Mouse (Mus musculus): ENCODE measurements around the gene Fam219a. TPM values are rescaled to one million over a fixed set of nuclear protein-coding genes. Genes with fewer than 3 reads are reported as not detected.
A peak's percentile ranks its signal among the peaks of the same experiment; 100 is the strongest.

Fam219a gene
- polyA plus RNA-seq, 1 experiment from 2014 or later: 8.5 TPM

- Histone ChIP-seq H3K4me3 (ENCODE audit: low read depth, low read length) (peak overlapping the region; percentile 28), H3K36me3 (ENCODE audit: control insufficient read depth, insufficient read depth, low read length) (no peaks in the 10 kb centered on the region; the same call in 1 of the 2 replicates), H3K27ac (ENCODE audit: low read depth, low read length) (no peak overlapping the region), H3K9me3 (ENCODE audit: control insufficient read depth, low read length) (no peaks in the 10 kb centered on the region), H3K27me3 (ENCODE audit: control insufficient read depth, insufficient read depth, low read length) (peaks cover 56% of the 10 kb centered on the region), H3K4me1 (ENCODE audit: control insufficient read depth, insufficient read depth, low read length) (peaks cover 27% of the 10 kb centered on the region), H3K9ac (ENCODE audit: low read length) (peak overlapping the region; percentile 16; the same call in 1 of the 2 replicates), H3K4me2 (peak overlapping the region; percentile 54)
- DNase-seq (ENCODE audit: low spot score, missing footprints): peak; percentile 94
- ATAC-seq (ENCODE audit: low FRiP score): peak; percentile 41
- WGBS: 2% methylated on average over 34 of the region's 34 CpGs
Observed at GRCm38 (mm10) chr4:41497579-41497978, 71.8 kb downstream of the Fam219a start.

- Histone ChIP-seq H3K9ac (ENCODE audit: low read length) (no peak overlapping the region), H3K4me1 (ENCODE audit: control insufficient read depth, insufficient read depth, low read length) (peaks cover 22% of the 10 kb centered on the region), H3K27me3 (ENCODE audit: control insufficient read depth, insufficient read depth, low read length) (peaks cover 54% of the 10 kb centered on the region), H3K36me3 (ENCODE audit: control insufficient read depth, insufficient read depth, low read length) (no peaks in the 10 kb centered on the region; the same call in 1 of the 2 replicates), H3K4me3 (ENCODE audit: low read depth, low read length) (no peak overlapping the region), H3K4me2 (no peak overlapping the region; the same call in 1 of the 2 replicates), H3K9me3 (ENCODE audit: control insufficient read depth, low read length) (no peaks in the 10 kb centered on the region), H3K27ac (ENCODE audit: low read depth, low read length) (no peak overlapping the region)
- 39% methylated on average over 5 of the region's 5 CpGs for WGBS
- ATAC-seq (ENCODE audit: low FRiP score) (no peak), DNase-seq (ENCODE audit: low spot score, missing footprints) (no peak)
Observed at GRCm38 (mm10) chr4:41497046-41497445, 72.3 kb downstream of the Fam219a start.

DNA sequence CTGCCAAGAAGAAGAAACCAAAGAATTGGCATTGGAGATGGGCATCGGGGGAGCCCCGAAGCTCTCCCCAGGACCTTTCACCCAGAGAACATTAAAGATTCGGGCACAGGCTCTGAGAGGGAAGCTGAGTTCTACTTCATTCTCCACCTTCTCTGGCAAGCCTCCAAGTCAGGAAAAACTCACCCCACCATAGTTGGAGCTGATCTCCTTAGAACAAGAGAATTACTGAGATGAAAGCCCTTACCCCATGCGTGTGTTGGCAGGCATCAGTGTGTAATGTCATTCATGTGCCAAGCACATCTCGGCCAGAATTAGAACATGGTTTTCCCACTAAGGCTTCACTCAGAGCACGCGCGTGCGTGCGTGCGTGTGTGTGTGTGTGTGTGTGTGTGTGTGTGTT is 73.5 kb downstream of the Fam219a start:
- DNase-seq (ENCODE audit: low spot score, missing footprints) (peak; percentile 33), ATAC-seq (ENCODE audit: low FRiP score) (no peak)
- no peaks in the 10 kb centered on the region; the same call in 1 of the 2 replicates for H3K36me3 ChIP-seq (ENCODE audit: control insufficient read depth, insufficient read depth, low read length)
- H3K27ac ChIP-seq (ENCODE audit: low read depth, low read length): no peak overlapping the region
- no peak overlapping the region for H3K4me3 ChIP-seq (ENCODE audit: low read depth, low read length)
- H3K27me3 ChIP-seq (ENCODE audit: control insufficient read depth, insufficient read depth, low read length): peaks cover 44% of the 10 kb centered on the region
- H3K4me1 ChIP-seq (ENCODE audit: control insufficient read depth, insufficient read depth, low read length): peaks cover 17% of the 10 kb centered on the region
- no peak overlapping the region for H3K4me2 ChIP-seq
- 89% methylated on average over 11 of the region's 11 CpGs for WGBS
- no peaks in the 10 kb centered on the region for H3K9me3 ChIP-seq (ENCODE audit: control insufficient read depth, low read length)
- no peak overlapping the region for H3K9ac ChIP-seq (ENCODE audit: low read length)

- Histone ChIP-seq H3K36me3 (ENCODE audit: control insufficient read depth, insufficient read depth, low read length) (no peaks in the 10 kb centered on the region; the same call in 1 of the 2 replicates), H3K4me2 (no peak overlapping the region), H3K9me3 (ENCODE audit: control insufficient read depth, low read length) (no peaks in the 10 kb centered on the region), H3K27me3 (ENCODE audit: control insufficient read depth, insufficient read depth, low read length) (peaks cover 36% of the 10 kb centered on the region), H3K4me1 (ENCODE audit: control insufficient read depth, insufficient read depth, low read length) (peaks cover 17% of the 10 kb centered on the region), H3K9ac (ENCODE audit: low read length) (no peak overlapping the region), H3K27ac (ENCODE audit: low read depth, low read length) (no peak overlapping the region), H3K4me3 (ENCODE audit: low read depth, low read length) (no peak overlapping the region)
- DNase-seq (ENCODE audit: low spot score, missing footprints) (no peak), ATAC-seq (ENCODE audit: low FRiP score) (no peak)
- 92% methylated on average over 4 of the region's 4 CpGs for WGBS
Observed at GRCm38 (mm10) chr4:41495076-41495475, 74.3 kb downstream of the Fam219a start.

DNA sequence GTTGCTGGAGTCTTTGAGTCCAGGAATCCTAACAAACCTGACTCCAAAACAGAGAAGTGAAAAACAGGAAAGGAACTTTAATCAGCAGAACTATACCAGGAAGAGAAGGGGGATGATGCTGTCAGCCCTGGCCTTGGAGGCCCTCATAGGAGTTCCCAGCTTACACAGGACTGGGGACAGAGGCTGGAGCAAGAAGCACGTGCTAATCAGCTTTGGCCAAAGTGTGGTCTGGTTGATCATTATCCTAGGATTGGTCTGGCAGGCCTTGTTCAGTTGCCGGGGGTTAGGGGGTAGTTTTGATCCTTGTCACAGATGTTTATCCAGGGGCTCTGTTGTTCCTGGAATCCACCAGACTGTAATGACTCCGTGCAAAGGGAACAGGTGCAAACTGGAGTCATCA is 75.0 kb downstream of the Fam219a start:
- Histone ChIP-seq H3K9ac (ENCODE audit: low read length) (no peak overlapping the region), H3K4me2 (no peak overlapping the region), H3K4me3 (ENCODE audit: low read depth, low read length) (no peak overlapping the region), H3K27me3 (ENCODE audit: control insufficient read depth, insufficient read depth, low read length) (peaks cover 29% of the 10 kb centered on the region), H3K36me3 (ENCODE audit: control insufficient read depth, insufficient read depth, low read length) (no peaks in the 10 kb centered on the region; the same call in 1 of the 2 replicates), H3K9me3 (ENCODE audit: control insufficient read depth, low read length) (no peaks in the 10 kb centered on the region), H3K27ac (ENCODE audit: low read depth, low read length) (no peak overlapping the region), H3K4me1 (ENCODE audit: control insufficient read depth, insufficient read depth, low read length) (peaks cover 17% of the 10 kb centered on the region)
- no peak for DNase-seq (ENCODE audit: low spot score, missing footprints)
- WGBS: 56% methylated on average over 3 of the region's 3 CpGs
- no peak for ATAC-seq (ENCODE audit: low FRiP score)

DNA sequence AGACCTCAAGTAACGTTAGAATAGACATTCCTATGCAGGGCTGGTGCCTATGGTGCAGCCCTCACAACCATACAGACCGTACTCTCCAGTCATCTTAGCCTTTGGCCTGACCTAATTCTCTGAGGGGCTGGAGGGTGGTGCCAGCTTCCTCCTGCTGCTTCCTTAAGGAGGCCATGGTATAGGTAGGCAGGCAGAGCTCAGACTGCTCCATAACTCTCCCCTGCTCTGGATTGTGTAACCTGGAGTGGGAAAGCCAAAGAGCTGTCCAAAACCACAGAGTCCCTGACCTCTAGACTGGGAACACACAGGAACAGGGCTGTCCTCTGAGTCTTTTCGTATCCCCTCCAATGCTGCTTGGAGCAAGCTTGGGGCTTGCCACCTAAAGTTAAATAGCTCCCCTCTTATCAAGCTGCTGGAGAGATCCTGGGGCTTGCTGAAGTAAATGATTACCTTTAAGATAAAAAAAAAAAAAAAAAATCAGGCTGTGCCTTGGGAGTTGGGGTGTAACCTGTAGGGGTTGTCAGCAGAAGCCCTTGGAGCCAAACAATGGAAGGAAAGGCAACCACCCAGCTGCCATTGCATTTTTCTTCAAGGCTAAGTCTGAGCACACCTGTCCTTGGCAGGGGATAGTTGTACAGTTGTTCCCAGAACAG is 75.7 kb downstream of the Fam219a start:
- no peaks in the 10 kb centered on the region for H3K9me3 ChIP-seq (ENCODE audit: control insufficient read depth, low read length)
- no peak for ATAC-seq (ENCODE audit: low FRiP score)
- peaks cover 10% of the 10 kb centered on the region for H3K4me1 ChIP-seq (ENCODE audit: control insufficient read depth, insufficient read depth, low read length)
- no peak overlapping the region for H3K27ac ChIP-seq (ENCODE audit: low read depth, low read length)
- no peak overlapping the region for H3K4me3 ChIP-seq (ENCODE audit: low read depth, low read length)
- no peaks in the 10 kb centered on the region; the same call in 1 of the 2 replicates for H3K36me3 ChIP-seq (ENCODE audit: control insufficient read depth, insufficient read depth, low read length)
- H3K4me2 ChIP-seq: no peak overlapping the region
- peaks cover 21% of the 10 kb centered on the region for H3K27me3 ChIP-seq (ENCODE audit: control insufficient read depth, insufficient read depth, low read length)
- WGBS: 78% methylated on average over 3 of the region's 3 CpGs
- H3K9ac ChIP-seq (ENCODE audit: low read length): no peak overlapping the region
- no peak for DNase-seq (ENCODE audit: low spot score, missing footprints)

- no peak overlapping the region for H3K4me2 ChIP-seq
- H3K4me3 ChIP-seq (ENCODE audit: low read depth, low read length): no peak overlapping the region
- H3K9ac ChIP-seq (ENCODE audit: low read length): no peak overlapping the region
- no peak for DNase-seq (ENCODE audit: low spot score, missing footprints)
- ATAC-seq (ENCODE audit: low FRiP score): no peak
- H3K27ac ChIP-seq (ENCODE audit: low read depth, low read length): no peak overlapping the region
- no peaks in the 10 kb centered on the region; the same call in 1 of the 2 replicates for H3K36me3 ChIP-seq (ENCODE audit: control insufficient read depth, insufficient read depth, low read length)
- peaks cover 15% of the 10 kb centered on the region for H3K27me3 ChIP-seq (ENCODE audit: control insufficient read depth, insufficient read depth, low read length)
- 84% methylated on average over 7 of the region's 7 CpGs for WGBS
- H3K4me1 ChIP-seq (ENCODE audit: control insufficient read depth, insufficient read depth, low read length): peaks cover 3% of the 10 kb centered on the region
- no peaks in the 10 kb centered on the region for H3K9me3 ChIP-seq (ENCODE audit: control insufficient read depth, low read length)
Observed at GRCm38 (mm10) chr4:41492951-41493350, 76.4 kb downstream of the Fam219a start.

GRCm38 (mm10) chr4:41481601-41482017 is 87.7 kb downstream of the Fam219a start:
- WGBS: 75% methylated on average over 6 of the region's 6 CpGs

DNA sequence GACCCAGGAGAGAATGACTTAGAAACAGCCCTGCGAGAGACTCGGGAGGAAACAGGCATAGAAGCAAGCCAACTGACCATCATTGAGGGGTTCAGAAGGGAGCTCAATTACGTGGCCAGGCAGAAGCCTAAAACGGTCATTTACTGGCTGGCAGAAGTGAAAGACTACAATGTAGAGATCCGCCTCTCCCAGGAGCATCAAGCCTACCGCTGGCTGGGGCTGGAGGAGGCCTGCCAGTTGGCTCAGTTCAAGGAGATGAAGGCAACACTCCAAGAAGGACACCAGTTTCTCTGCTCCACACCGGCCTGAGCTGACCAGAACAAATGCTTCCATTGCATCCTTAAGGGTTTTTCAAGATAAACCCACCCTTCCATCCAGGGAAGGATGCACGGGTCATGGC is 89.1 kb downstream of the Fam219a start:
- DNase-seq (ENCODE audit: low spot score, missing footprints) (no peak), ATAC-seq (ENCODE audit: low FRiP score) (no peak)
- Histone ChIP-seq H3K27me3 (ENCODE audit: control insufficient read depth, insufficient read depth, low read length) (no peaks in the 10 kb centered on the region), H3K27ac (ENCODE audit: low read depth, low read length) (no peak overlapping the region), H3K9ac (ENCODE audit: low read length) (no peak overlapping the region), H3K4me2 (no peak overlapping the region), H3K9me3 (ENCODE audit: control insufficient read depth, low read length) (no peaks in the 10 kb centered on the region), H3K36me3 (ENCODE audit: control insufficient read depth, insufficient read depth, low read length) (no peaks in the 10 kb centered on the region; the same call in 1 of the 2 replicates), H3K4me3 (ENCODE audit: low read depth, low read length) (no peak overlapping the region), H3K4me1 (ENCODE audit: control insufficient read depth, insufficient read depth, low read length) (no peaks in the 10 kb centered on the region)
- WGBS: 88% methylated on average over 8 of the region's 8 CpGs

More at GRCm38 (mm10) chr4:41481601-41482017, 87.7 kb downstream of the Fam219a start:
- no peaks in the 10 kb centered on the region; the same call in 1 of the 2 replicates for H3K36me3 ChIP-seq (ENCODE audit: control insufficient read depth, insufficient read depth, low read length)
- H3K9me3 ChIP-seq (ENCODE audit: control insufficient read depth, low read length): peaks cover 3% of the 10 kb centered on the region
- DNase-seq (ENCODE audit: low spot score, missing footprints): no peak
- no peak for ATAC-seq (ENCODE audit: low FRiP score)
- H3K4me1 ChIP-seq (ENCODE audit: control insufficient read depth, insufficient read depth, low read length): no peaks in the 10 kb centered on the region
- no peak overlapping the region for H3K4me2 ChIP-seq
- H3K27ac ChIP-seq (ENCODE audit: low read depth, low read length): no peak overlapping the region
- H3K4me3 ChIP-seq (ENCODE audit: low read depth, low read length): no peak overlapping the region
- H3K27me3 ChIP-seq (ENCODE audit: control insufficient read depth, insufficient read depth, low read length): no peaks in the 10 kb centered on the region
- H3K9ac ChIP-seq (ENCODE audit: low read length): no peak overlapping the region
